Mouse (Mus musculus) lung, embryonic 14.5 days (tissue): ENCODE results near the gene Sgms1. TPM values are rescaled to one million over a fixed set of nuclear protein-coding genes. Genes with fewer than 3 reads are reported as not detected.

ENCODE experiments used
- ATAC-seq: fragments of 200-750 bp; cut with Nextera tagmentation; 2 replicates; pipeline ENCODE4 v1.8.0; 2017; ENCODE audit warnings: mild to moderate bottlenecking, moderate TSS enrichment, moderate library complexity; ENCODE audit not compliant: insufficient read depth
- DNase-seq: peaks from one replicate; pipeline ENCODE4 v3.0.0-alpha.2; 2015
- H3K27ac ChIP-seq: fragments of 300-500 bp; sonication (generic); 2 replicates; pipeline ENCODE4 v1.5.1; 2014; ENCODE audit warnings: low read depth, mild to moderate bottlenecking, moderate library complexity
- H3K27me3 ChIP-seq: fragments of 300-500 bp; sonication (generic); 2 replicates; pipeline ENCODE4 v1.6.1; 2014; ENCODE audit warnings: low read length, control low read depth; ENCODE audit not compliant: insufficient read depth
- H3K36me3 ChIP-seq: fragments of 300-500 bp; sonication (generic); 2 replicates; pipeline ENCODE4 v1.6.1; 2014; ENCODE audit warnings: control low read depth; ENCODE audit not compliant: insufficient read depth
- H3K4me1 ChIP-seq: fragments of 300-500 bp; sonication (generic); 2 replicates; pipeline ENCODE4 v1.6.1; 2014; ENCODE audit warnings: antibody characterized with exemption, control low read depth; ENCODE audit not compliant: insufficient read depth
- H3K4me2 ChIP-seq: fragments of 300-500 bp; sonication (generic); 2 replicates; pipeline ENCODE4 v1.6.1; 2014; ENCODE audit warnings: mild to moderate bottlenecking
- H3K4me3 ChIP-seq: fragments of 300-500 bp; sonication (generic); 2 replicates; pipeline ENCODE4 v1.5.1; 2014; ENCODE audit warnings: low read depth, low read length
- H3K9ac ChIP-seq: fragments of 300-500 bp; sonication (generic); 2 replicates; pipeline ENCODE4 v1.6.1; 2014
- H3K9me3 ChIP-seq: fragments of 300-500 bp; sonication (generic); 2 replicates; pipeline ENCODE4 v1.6.1; 2016; ENCODE audit warnings: low read depth, low read length, control low read depth
- CTCF ChIP-seq: IDR thresholded peaks from 2 replicates; pipeline ENCODE4 v1.5.1; 2016; ENCODE audit warnings: antibody characterized with exemption, low read depth
- WGBS: fragments of 180-500 bp; shearing (Covaris S2); extraction: QIAGEN DNeasy Blood & Tissue Kit; methylation state at CpG from one replicate; pipeline ENCODE4 v1.1.7; 2014; 5-methylcytosine and 5-hydroxymethylcytosine counted together
- polyA plus RNA-seq: library from polyadenylated mRNA; unstranded; fragments of >200 nt; fragmentation: Nextera tagmentation; extraction: Ambion mirVana; gene quantifications from 2 replicates; pipeline ENCODE4 v1.2.1, GENCODE M21; 2014

The Sgms1 gene
- polyA plus RNA-seq, 1 experiment from 2014 or later = 50.2 TPM

DNA sequence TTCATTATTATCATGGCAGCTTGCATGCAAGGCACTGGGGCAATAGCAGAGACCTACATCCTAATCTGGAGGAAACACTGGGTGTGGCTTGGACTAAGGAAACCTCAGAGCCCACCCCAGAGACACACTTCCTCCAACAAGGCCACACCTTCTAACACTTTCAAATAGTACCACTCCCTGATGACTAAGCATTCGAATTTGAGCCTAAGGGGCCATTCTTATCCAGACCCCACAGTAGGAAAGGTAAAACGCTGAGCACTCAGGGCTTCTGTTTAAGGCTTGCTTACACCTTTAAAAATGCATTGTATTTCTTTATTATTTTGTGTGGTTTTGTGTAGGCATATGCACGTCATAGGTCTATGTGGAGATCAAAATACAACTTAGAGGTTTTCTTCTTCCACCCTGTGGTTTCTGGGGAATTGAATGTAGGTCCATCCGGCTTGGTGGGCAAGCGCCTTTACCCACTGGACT, 217.0 kb downstream of the Sgms1 start:
- Histone ChIP-seq H3K36me3 (no peaks in the 10 kb centered on the region), H3K4me1 (0 out of 2 replicates have a peak, but pooled peaks cover 4% of the 10 kb centered on the region), H3K9me3 (no peaks in the 10 kb centered on the region), H3K27ac (no peak overlapping the region), H3K4me3 (no peak overlapping the region), H3K27me3 (no peaks in the 10 kb centered on the region), H3K4me2 (no peak overlapping the region), H3K9ac (no peak overlapping the region)
- DNase-seq = no peak
- no peak for ATAC-seq
- WGBS = 81% methylated on average over 5 of the region's 5 CpGs
- TF ChIP-seq CTCF = no peak

DNA sequence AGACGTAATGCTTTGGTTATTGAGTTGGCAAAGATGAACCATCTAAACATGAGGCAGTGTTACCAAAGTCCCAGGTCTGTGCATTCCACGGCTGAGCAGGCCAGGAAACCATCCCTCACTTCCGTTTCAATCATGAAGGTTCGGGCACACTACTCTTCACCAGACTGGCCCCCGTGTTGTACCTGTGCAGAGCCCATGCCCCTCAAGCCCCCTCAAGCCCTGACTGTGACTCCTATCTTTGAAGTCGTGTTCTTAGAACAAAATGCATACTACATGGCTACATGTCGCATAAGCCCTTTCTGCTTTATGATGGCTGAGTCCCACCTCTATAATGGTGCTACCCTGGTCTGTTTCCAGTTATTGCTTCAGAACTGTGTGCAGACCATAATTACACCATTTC, 217.5 kb downstream of the Sgms1 start:
- WGBS = 88% methylated on average over 7 of the region's 7 CpGs
- H3K36me3 ChIP-seq = no peaks in the 10 kb centered on the region
- TF ChIP-seq CTCF = no peak
- 0 out of 2 replicates have a peak, but pooled peaks cover 4% of the 10 kb centered on the region for H3K4me1 ChIP-seq
- no peak overlapping the region for H3K4me2 ChIP-seq
- no peak overlapping the region for H3K27ac ChIP-seq
- ATAC-seq (no peak), DNase-seq (no peak)
- H3K9ac ChIP-seq = no peak overlapping the region
- H3K4me3 ChIP-seq = no peak overlapping the region
- H3K27me3 ChIP-seq = no peaks in the 10 kb centered on the region
- H3K9me3 ChIP-seq = no peaks in the 10 kb centered on the region

DNA sequence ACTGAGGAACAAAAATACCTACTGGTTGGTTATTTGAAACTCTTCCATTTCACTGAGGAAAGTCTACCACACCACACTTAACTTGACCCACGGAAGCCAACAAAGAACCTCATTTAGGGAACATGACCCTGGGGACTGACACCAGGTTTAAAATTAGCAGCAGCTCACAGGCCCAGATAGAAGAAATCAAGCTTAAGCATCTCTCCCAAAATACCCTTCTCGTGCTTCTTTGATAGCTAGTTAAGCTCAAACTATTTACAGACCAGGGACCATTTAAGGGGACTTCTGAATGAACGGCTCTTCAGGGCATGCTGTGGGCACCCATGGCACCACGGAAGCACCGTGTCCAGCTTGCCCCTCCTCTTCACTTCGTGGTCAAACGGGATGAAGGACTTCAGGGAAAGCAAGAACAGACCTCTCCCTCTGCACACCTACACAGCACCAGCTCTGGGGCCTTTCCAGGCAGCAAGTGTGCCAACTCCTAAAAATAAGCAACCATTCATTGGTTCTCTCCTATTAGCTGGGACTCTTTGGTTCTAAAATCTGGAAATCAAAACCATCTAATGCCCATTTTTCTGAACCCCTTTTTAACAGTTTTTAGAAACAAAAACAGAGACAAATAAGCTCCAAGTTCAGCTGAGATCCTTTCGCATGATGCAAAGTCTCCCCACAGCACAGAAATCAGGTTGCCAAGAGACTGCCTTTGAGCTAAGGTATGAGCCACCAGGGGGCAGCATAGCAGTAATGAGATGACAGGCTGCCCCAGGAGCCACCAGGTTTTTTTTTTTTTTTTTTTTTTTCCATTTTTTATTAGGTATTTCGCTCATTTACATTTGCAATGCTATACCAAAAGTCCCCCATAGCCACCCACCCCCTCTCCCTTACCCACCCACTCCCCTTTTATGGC, 219.6 kb downstream of the Sgms1 start:
- DNase-seq (peak; percentile 89), ATAC-seq (no peak)
- 77% methylated on average over 8 of the region's 9 CpGs for WGBS
- no peaks in the 10 kb centered on the region for H3K9me3 ChIP-seq
- H3K4me2 ChIP-seq = no peak overlapping the region
- no peak overlapping the region for H3K9ac ChIP-seq
- no peaks in the 10 kb centered on the region for H3K27me3 ChIP-seq
- no peaks in the 10 kb centered on the region for H3K4me1 ChIP-seq
- no peak overlapping the region for H3K27ac ChIP-seq
- H3K36me3 ChIP-seq = no peaks in the 10 kb centered on the region
- TF ChIP-seq CTCF = peak; percentile 69
- no peak overlapping the region for H3K4me3 ChIP-seq

DNA sequence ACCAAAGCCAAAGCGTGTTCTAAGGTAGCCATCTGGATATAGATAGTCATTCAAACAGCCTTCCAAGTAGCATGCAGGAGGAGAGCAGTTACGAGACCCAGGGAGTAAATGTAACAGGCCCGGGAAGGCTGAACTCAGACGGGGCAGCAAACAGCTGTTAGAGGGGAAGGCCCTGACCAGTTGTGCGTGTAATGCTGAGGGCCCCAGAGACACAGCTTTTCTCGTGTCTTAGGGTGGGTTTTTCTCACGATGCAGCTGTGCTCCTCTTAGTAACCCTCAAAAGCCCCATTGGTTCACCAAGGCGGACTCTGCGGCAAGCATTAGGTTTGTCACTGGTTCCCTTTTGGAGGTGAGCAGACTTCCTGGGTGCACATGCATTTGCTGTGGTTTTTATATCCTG, 221.5 kb downstream of the Sgms1 start:
- no peak for TF ChIP-seq CTCF
- no peak overlapping the region for H3K4me2 ChIP-seq
- H3K4me3 ChIP-seq = no peak overlapping the region
- no peaks in the 10 kb centered on the region for H3K27me3 ChIP-seq
- no peak for DNase-seq
- no peak overlapping the region for H3K27ac ChIP-seq
- no peaks in the 10 kb centered on the region for H3K9me3 ChIP-seq
- WGBS = 88% methylated on average over 9 of the region's 9 CpGs
- H3K4me1 ChIP-seq = no peaks in the 10 kb centered on the region
- no peak for ATAC-seq
- no peak overlapping the region for H3K9ac ChIP-seq
- H3K36me3 ChIP-seq = no peaks in the 10 kb centered on the region

DNA sequence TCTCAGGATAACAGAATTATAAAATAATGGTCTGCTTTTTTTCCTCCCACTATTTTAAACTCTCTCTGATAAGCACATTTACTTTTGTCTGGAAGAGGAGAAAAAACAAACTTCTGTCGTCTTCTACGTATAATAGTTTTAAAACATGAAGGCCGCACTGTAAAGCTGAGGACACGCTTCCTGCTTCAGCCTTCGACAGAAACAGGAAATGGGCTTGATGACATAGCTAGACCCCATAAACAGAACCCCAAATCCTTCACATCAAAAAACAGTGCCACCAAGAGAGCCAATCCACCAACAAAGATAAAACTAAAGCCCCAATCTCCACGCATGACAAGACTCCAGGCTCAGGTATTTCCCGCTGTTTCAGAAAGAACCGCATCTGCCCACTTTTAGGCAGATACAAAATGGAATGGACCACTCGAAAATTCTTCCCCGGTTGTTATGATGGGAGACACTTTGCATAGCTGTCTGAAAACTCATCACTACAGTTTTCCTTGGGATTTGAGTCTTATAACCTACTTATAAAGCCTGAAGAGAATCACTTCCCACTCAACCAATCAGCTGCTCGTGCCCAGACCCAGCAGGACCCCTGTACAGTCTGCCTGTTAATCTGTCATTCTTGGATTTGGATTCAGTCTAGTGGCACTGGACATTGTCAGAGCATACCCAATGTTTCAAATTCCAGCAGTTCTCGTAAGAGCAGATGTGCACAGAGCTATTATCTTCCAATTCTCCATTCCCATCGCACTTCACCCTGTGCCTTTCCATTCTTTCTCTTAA, 222.5 kb downstream of the Sgms1 start:
- Histone ChIP-seq H3K9me3 (no peaks in the 10 kb centered on the region), H3K4me1 (no peaks in the 10 kb centered on the region), H3K4me3 (no peak overlapping the region), H3K4me2 (no peak overlapping the region), H3K36me3 (no peaks in the 10 kb centered on the region), H3K27me3 (no peaks in the 10 kb centered on the region), H3K27ac (no peak overlapping the region), H3K9ac (no peak overlapping the region)
- no peak for ATAC-seq
- 86% methylated on average over 13 of the region's 13 CpGs for WGBS
- no peak for TF ChIP-seq CTCF
- no peak for DNase-seq

DNA sequence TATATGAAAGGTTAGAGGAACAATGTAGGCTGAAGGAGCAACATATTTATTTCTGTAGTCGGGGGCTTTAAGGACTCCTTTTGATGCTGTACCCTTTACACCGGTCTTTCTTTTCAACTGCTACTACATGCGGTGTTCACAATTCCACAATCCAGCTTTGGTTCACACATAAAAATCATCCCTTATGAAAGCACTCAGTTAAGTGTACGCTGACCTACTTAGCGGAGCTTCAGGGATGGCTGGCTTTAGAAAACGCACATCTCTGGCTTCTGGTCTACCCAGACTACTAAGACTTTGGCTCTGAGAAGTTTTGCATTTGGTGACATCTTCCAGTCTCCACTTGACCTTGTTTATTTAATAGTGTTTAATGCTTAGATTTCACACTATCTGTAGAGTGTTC, 223.8 kb downstream of the Sgms1 start:
- H3K4me1 ChIP-seq = no peaks in the 10 kb centered on the region
- H3K4me3 ChIP-seq = no peak overlapping the region
- H3K27me3 ChIP-seq = no peaks in the 10 kb centered on the region
- no peak overlapping the region for H3K4me2 ChIP-seq
- no peak for TF ChIP-seq CTCF
- 92% methylated on average over 6 of the region's 6 CpGs for WGBS
- no peak overlapping the region for H3K27ac ChIP-seq
- H3K9me3 ChIP-seq = no peaks in the 10 kb centered on the region
- no peak for ATAC-seq
- DNase-seq = no peak
- no peaks in the 10 kb centered on the region for H3K36me3 ChIP-seq
- no peak overlapping the region for H3K9ac ChIP-seq

DNA sequence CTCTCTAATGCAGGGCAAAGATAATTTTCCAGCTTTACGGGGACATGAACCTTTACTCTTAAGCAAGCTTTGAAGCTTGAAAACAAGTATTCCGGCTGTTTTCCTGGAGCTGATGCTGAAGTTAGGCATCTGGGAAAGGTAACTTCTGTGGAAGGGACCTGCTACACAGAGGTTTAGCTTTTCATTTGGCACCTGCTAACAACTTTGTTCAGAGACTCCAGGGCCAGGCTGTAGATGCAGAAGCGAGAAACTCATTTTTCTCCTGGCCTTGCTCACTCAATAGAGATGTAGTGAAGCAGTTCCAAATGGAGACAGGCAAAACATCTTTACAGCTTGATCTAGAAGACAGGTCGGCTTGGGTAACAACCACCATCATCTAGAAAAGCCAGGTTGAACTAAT, 225.4 kb downstream of the Sgms1 start:
- ATAC-seq = no peak
- no peak for TF ChIP-seq CTCF
- 89% methylated on average over 4 of the region's 4 CpGs for WGBS

More for the DNA sequence above, 225.4 kb downstream of the Sgms1 start:
- Histone ChIP-seq H3K27ac (no peak overlapping the region), H3K27me3 (no peaks in the 10 kb centered on the region), H3K9me3 (no peaks in the 10 kb centered on the region), H3K4me1 (no peaks in the 10 kb centered on the region), H3K4me2 (no peak overlapping the region), H3K36me3 (peaks cover 12% of the 10 kb centered on the region), H3K4me3 (no peak overlapping the region), H3K9ac (no peak overlapping the region)
- DNase-seq = no peak
